In genomic region chr6:125110927-125111326, GRCm38 (mm10) we compare ENCODE assay signal across 9 mouse cellular contexts. TPM values are rescaled to one million over a fixed set of nuclear protein-coding genes. Genes with fewer than 3 reads are reported as not detected.
A peak's percentile ranks its signal among the peaks of the same experiment; 100 is the strongest.
DNase-seq lines count a peak whose midpoint lies in the region; ATAC-seq and TF ChIP-seq lines count a peak whose summit lies in the region.
"Had no signal": no experiment of that assay in that cellular context is flagged by ENCODE, and none has a peak within 500 bp of the region (broad histone marks: within the 10 kb centered on the region; RNA-seq: fewer than 3 reads in every experiment).

No protein-coding gene starts in this region.

- H3K4me3 ChIP-seq in intestine, embryonic 14.5 days (ENCODE audit: low read depth, low read length) = no peak overlapping the region
- no peak overlapping the region for H3K4me3 ChIP-seq in intestine, embryonic 16.5 days (ENCODE audit: low read length)
- H3K4me3 ChIP-seq in lung, embryonic 14.5 days (ENCODE audit: low read depth, low read length) = no peak overlapping the region
- H3K4me3 ChIP-seq: embryonic facial prominence, embryonic 13.5 days; limb, embryonic 12.5 days had no signal

- TF ChIP-seq CTCF in lung, embryonic 14.5 days (IDR thresholded peaks at IDR 0.05; ENCODE audit: low read depth) = peak; percentile 62

- H3K9ac ChIP-seq in intestine, embryonic 14.5 days (ENCODE audit: low read length) = no peak overlapping the region
- no peak overlapping the region for H3K9ac ChIP-seq in intestine, embryonic 16.5 days (ENCODE audit: low read depth, low read length)
- H3K9ac ChIP-seq in lung, embryonic 14.5 days = no peak overlapping the region
- H3K9ac ChIP-seq: embryonic facial prominence, embryonic 13.5 days; limb, embryonic 12.5 days had no signal

- H3K4me1 ChIP-seq in intestine, embryonic 14.5 days (replicated peaks; ENCODE audit: control insufficient read depth, insufficient read depth, low read length) = no peaks in the 10 kb centered on the region
- no peaks in the 10 kb centered on the region for H3K4me1 ChIP-seq in intestine, embryonic 16.5 days (ENCODE audit: control insufficient read depth, insufficient read depth, low read length)
- no peaks in the 10 kb centered on the region for H3K4me1 ChIP-seq in lung, embryonic 14.5 days (ENCODE audit: insufficient read depth)
- H3K4me1 ChIP-seq: embryonic facial prominence, embryonic 13.5 days; limb, embryonic 12.5 days had no signal

- no peak overlapping the region for H3K27ac ChIP-seq in intestine, embryonic 14.5 days (ENCODE audit: low read depth)
- H3K27ac ChIP-seq in intestine, embryonic 16.5 days (ENCODE audit: low read length) = no peak overlapping the region
- H3K27ac ChIP-seq in lung, embryonic 14.5 days (ENCODE audit: low read depth) = no peak overlapping the region
- H3K27ac ChIP-seq: embryonic facial prominence, embryonic 13.5 days; limb, embryonic 12.5 days had no signal

- DNase-seq in intestine, embryonic 14.5 days (ENCODE audit: low spot score) = no peak
- DNase-seq in urinary bladder, postnatal 14 days (ENCODE audit: low spot score) = peak; percentile 46
- no peak for DNase-seq in urinary bladder, adult 2 months (ENCODE audit: low spot score)
- DNase-seq in lung, embryonic 14.5 days = peak; percentile 75
- DNase-seq in MN1 (ENCODE audit: low spot score) = no peak

- H3K9me3 ChIP-seq in intestine, embryonic 14.5 days (ENCODE audit: control insufficient read depth, low read length) = 0 out of 2 replicates have a peak, but pooled peaks cover 2% of the 10 kb centered on the region
- H3K9me3 ChIP-seq in intestine, embryonic 16.5 days (ENCODE audit: control insufficient read depth, low read length) = no peaks in the 10 kb centered on the region
- H3K9me3 ChIP-seq in lung, embryonic 14.5 days (ENCODE audit: low read depth, low read length) = no peaks in the 10 kb centered on the region
- H3K9me3 ChIP-seq: embryonic facial prominence, embryonic 13.5 days; limb, embryonic 12.5 days had no signal

- 0 out of 2 replicates have a peak, but pooled peaks have one; percentile 14 for ATAC-seq in intestine, embryonic 14.5 days (replicated peaks; ENCODE audit: low FRiP score, low TSS enrichment, low read depth)
- no peak for ATAC-seq in intestine, embryonic 16.5 days
- peak; percentile 55 for ATAC-seq in common myeloid progenitor, adult 5-6 weeks (replicated peaks; ENCODE audit: low read depth, poor library complexity, severe bottlenecking)
- peak; percentile 31; the same call in 1 of the 2 replicates for ATAC-seq in lung, embryonic 14.5 days (ENCODE audit: insufficient read depth)

- 88% methylated on average over 7 of the region's 7 CpGs for WGBS in intestine, embryonic 14.5 days
- WGBS in intestine, embryonic 16.5 days = 86% methylated on average over 7 of the region's 7 CpGs
- 90% methylated on average over 7 of the region's 7 CpGs for WGBS in lung, embryonic 14.5 days

- peaks cover 99% of the 10 kb centered on the region for H3K36me3 ChIP-seq in intestine, embryonic 14.5 days (ENCODE audit: control insufficient read depth, insufficient read depth, low read length)
- peaks cover 72% of the 10 kb centered on the region for H3K36me3 ChIP-seq in intestine, embryonic 16.5 days (ENCODE audit: control insufficient read depth, insufficient read depth, low read length)
- H3K36me3 ChIP-seq in lung, embryonic 14.5 days (ENCODE audit: insufficient read depth) = peaks cover 98% of the 10 kb centered on the region

- no peak overlapping the region for H3K4me2 ChIP-seq in intestine, embryonic 14.5 days (ENCODE audit: low read length)
- H3K4me2 ChIP-seq in intestine, embryonic 16.5 days (ENCODE audit: low read depth, low read length) = no peak overlapping the region
- H3K4me2 ChIP-seq in lung, embryonic 14.5 days = no peak overlapping the region
- H3K4me2 ChIP-seq: embryonic facial prominence, embryonic 13.5 days; limb, embryonic 12.5 days had no signal

- H3K27me3 ChIP-seq in intestine, embryonic 14.5 days (replicated peaks; ENCODE audit: control insufficient read depth, insufficient read depth, low read length) = no peaks in the 10 kb centered on the region
- no peaks in the 10 kb centered on the region for H3K27me3 ChIP-seq in intestine, embryonic 16.5 days (replicated peaks; ENCODE audit: control insufficient read depth, insufficient read depth, low read length)
- no peaks in the 10 kb centered on the region for H3K27me3 ChIP-seq in lung, embryonic 14.5 days (ENCODE audit: insufficient read depth, low read length)
- H3K27me3 ChIP-seq: embryonic facial prominence, embryonic 13.5 days; limb, embryonic 12.5 days had no signal

RNA-seq across cellular contexts. Expression of gene Chd4, which starts 15.1 kb away (rescaled TPM):
- 74.2 and 74.8 TPM in 2 replicates for polyA plus RNA-seq in intestine, embryonic 14.5 days (2014; fragmentation: Nextera tagmentation; extraction: Ambion mirVana)
- 41.3 and 44.8 TPM in 2 replicates for polyA plus RNA-seq in intestine, embryonic 16.5 days (2015; fragmentation: Nextera tagmentation; extraction: Ambion mirVana)
- polyA plus RNA-seq in urinary bladder, adult 2 months (2012; rRNA removed) = 43.1 and 78.9 TPM in 2 replicates
- total RNA-seq in common myeloid progenitor, adult 5-6 weeks (2017) = 444 and 506 TPM in 2 replicates
- polyA plus RNA-seq in lung, embryonic 14.5 days (2014; fragmentation: Nextera tagmentation; extraction: Ambion mirVana) = 82.5 and 92.4 TPM in 2 replicates

RNA-seq across cellular contexts. Expression of gene Nop2, which starts 20.8 kb away (rescaled TPM):
- 72.1 and 75.2 TPM in 2 replicates for polyA plus RNA-seq in intestine, embryonic 14.5 days (2014; fragmentation: Nextera tagmentation; extraction: Ambion mirVana)
- 59.5 and 66.8 TPM in 2 replicates for polyA plus RNA-seq in intestine, embryonic 16.5 days (2015; fragmentation: Nextera tagmentation; extraction: Ambion mirVana)
- 23.1 TPM in 2 replicates for polyA plus RNA-seq in urinary bladder, adult 2 months (2012; rRNA removed)
- 85.9 and 92.8 TPM in 2 replicates for total RNA-seq in common myeloid progenitor, adult 5-6 weeks (2017)
- 58.5 and 70.6 TPM in 2 replicates for polyA plus RNA-seq in lung, embryonic 14.5 days (2014; fragmentation: Nextera tagmentation; extraction: Ambion mirVana)

RNA-seq across cellular contexts. Expression of gene Iffo1, which starts 34.1 kb away (rescaled TPM):
- 6.7 and 7.6 TPM in 2 replicates for polyA plus RNA-seq in intestine, embryonic 14.5 days (2014; fragmentation: Nextera tagmentation; extraction: Ambion mirVana)
- 4.5 and 5.3 TPM in 2 replicates for polyA plus RNA-seq in intestine, embryonic 16.5 days (2015; fragmentation: Nextera tagmentation; extraction: Ambion mirVana)
- polyA plus RNA-seq in urinary bladder, adult 2 months (2012; rRNA removed) = 28.6 and 29.0 TPM in 2 replicates
- total RNA-seq in common myeloid progenitor, adult 5-6 weeks (2017) = 16.5 and 19.5 TPM in 2 replicates
- 6.0 and 6.2 TPM in 2 replicates for polyA plus RNA-seq in lung, embryonic 14.5 days (2014; fragmentation: Nextera tagmentation; extraction: Ambion mirVana)

RNA-seq across cellular contexts. Expression of gene Lpar5, which starts 43.2 kb away (rescaled TPM):
- polyA plus RNA-seq in intestine, embryonic 14.5 days (2014; fragmentation: Nextera tagmentation; extraction: Ambion mirVana) = 2.3 and 3.0 TPM in 2 replicates
- 9.4 and 9.7 TPM in 2 replicates for polyA plus RNA-seq in intestine, embryonic 16.5 days (2015; fragmentation: Nextera tagmentation; extraction: Ambion mirVana)
- polyA plus RNA-seq in urinary bladder, adult 2 months (2012; rRNA removed) = 2.9 and 4.2 TPM in 2 replicates
- total RNA-seq in common myeloid progenitor, adult 5-6 weeks (2017) = 4.4 and 6.9 TPM in 2 replicates
- 0.31 and 0.49 TPM in 2 replicates for polyA plus RNA-seq in lung, embryonic 14.5 days (2014; fragmentation: Nextera tagmentation; extraction: Ambion mirVana)

RNA-seq across cellular contexts. Expression of gene Gapdh, which starts 55.3 kb away (rescaled TPM):
- 2,406 and 2,408 TPM in 2 replicates for polyA plus RNA-seq in intestine, embryonic 14.5 days (2014; fragmentation: Nextera tagmentation; extraction: Ambion mirVana)
- 2,256 and 2,328 TPM in 2 replicates for polyA plus RNA-seq in intestine, embryonic 16.5 days (2015; fragmentation: Nextera tagmentation; extraction: Ambion mirVana)
- 2,278 and 2,316 TPM in 2 replicates for polyA plus RNA-seq in urinary bladder, adult 2 months (2012; rRNA removed)
- total RNA-seq in common myeloid progenitor, adult 5-6 weeks (2017) = 769 and 809 TPM in 2 replicates
- 1,954 TPM in 2 replicates for polyA plus RNA-seq in lung, embryonic 14.5 days (2014; fragmentation: Nextera tagmentation; extraction: Ambion mirVana)

Comparison
In these comparisons a context has a peak if more than half of its experiments do, and no peak if none do; other contexts are left out.
1. DNase-seq: peak in urinary bladder, postnatal 14 days (single experiment) and lung, embryonic 14.5 days (single experiment); none in intestine, embryonic 14.5 days (single experiment), urinary bladder, adult 2 months (single experiment) and MN1 (single experiment).